Mouse (Mus musculus): ENCODE measurements at regions not wholly inside any gene's neighbourhood (a gene's known extent, or its start where the extent isn't known, plus 50 kb on each side); places are given as distances from the start of the nearest gene placed in this dataset.

DNA sequence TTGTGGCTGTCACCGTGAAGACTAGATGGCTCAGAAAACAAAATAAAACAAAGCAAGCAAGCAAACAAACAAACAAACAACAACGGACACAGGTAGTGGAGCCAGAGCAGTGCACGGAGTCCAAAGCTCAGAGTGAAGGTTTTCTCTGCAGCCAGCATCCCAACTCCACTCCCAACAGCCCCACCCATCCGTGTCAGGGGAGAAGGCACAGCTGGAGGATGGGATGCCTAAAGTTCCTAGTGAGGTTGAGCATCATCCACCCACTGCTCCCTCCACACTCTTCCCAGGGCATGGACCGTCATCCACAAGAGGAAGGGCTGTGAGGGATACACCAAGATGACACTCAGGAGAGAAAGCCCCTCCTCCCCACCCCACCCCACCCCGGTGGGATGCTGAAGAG is 421.8 kb upstream of the Tbx3 start:
- no peaks in the 10 kb centered on the region for H3K9me3 ChIP-seq (replicated peaks; ENCODE audit: insufficient read depth, low read length)
- H3K4me1 ChIP-seq (ENCODE audit: control insufficient read depth in 1 of 2, insufficient read depth in 2 of 2, low read length in 2 of 2), result no peaks in the 10 kb centered on the region

DNA sequence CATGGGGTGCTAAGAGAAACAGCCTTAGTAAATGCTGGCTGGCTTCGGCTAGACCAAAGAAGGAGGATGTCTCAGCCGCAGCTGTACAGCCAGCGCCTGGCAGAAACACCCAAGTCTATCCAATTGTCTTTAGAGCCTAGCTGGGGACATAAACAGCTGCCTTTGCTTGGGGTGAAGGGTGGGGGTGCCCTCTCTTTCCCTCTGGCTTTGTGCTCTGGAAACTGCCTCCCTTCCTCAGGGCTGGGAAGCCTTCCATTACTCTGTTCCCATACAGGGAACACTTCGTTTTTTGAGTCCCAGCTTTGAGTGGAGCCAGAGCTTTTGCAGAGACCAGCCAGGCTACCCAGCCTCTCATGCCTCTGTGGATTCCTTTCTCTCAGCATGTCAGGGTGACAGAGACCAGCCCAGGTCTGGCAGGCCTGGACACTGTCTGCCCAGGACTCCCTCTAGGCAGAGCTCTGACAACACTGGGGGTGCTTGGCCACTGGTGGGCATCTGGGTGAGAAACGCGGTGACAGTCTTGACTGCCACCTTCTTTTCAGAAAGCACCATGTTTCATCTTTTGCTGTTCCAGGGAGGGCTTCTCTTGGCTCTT is 421.2 kb upstream of the Tbx3 start:
- H3K4me1 ChIP-seq (ENCODE audit: control insufficient read depth in 1 of 2, insufficient read depth in 2 of 2, low read length in 2 of 2), result no peaks in the 10 kb centered on the region
- H3K79me2 ChIP-seq (ENCODE audit: control insufficient read depth, insufficient read depth, low read length, poor library complexity), result no peaks in the 10 kb centered on the region
- no peaks in the 10 kb centered on the region for H3K27me3 ChIP-seq (ENCODE audit: control insufficient read depth in 1 of 2, insufficient read depth in 2 of 2, low read length in 2 of 2)
- no peak overlapping the region for H3K27ac ChIP-seq (ENCODE audit: control insufficient read depth, low read depth, low read length)
- DNase-seq (ENCODE audit: low read depth, low spot score), result no peak
- no peak overlapping the region for H3K9ac ChIP-seq (ENCODE audit: control insufficient read depth, low read depth, low read length, poor library complexity, severe bottlenecking)
- H3K9me3 ChIP-seq (replicated peaks; ENCODE audit: insufficient read depth, low read length), result no peaks in the 10 kb centered on the region
- H3K36me3 ChIP-seq (ENCODE audit: control insufficient read depth in 1 of 2, insufficient read depth in 2 of 2, low read length in 2 of 2), result no peaks in the 10 kb centered on the region
- no peak overlapping the region for H3K4me3 ChIP-seq (ENCODE audit: control insufficient read depth in 1 of 2, insufficient read depth in 1 of 2, low read depth in 2 of 2, low read length in 2 of 2)
- TF ChIP-seq TCF12 (IDR thresholded peaks at IDR 0.05; ENCODE audit: low read depth, low read length) (no peak), SIN3A (IDR thresholded peaks at IDR 0.05; ENCODE audit: low read length) (no peak), NELFE (IDR thresholded peaks at IDR 0.05; ENCODE audit: low read depth, low read length) (no peak), TAL1 (IDR thresholded peaks at IDR 0.05; ENCODE audit: low read length) (no peak), MAFK (IDR thresholded peaks at IDR 0.05; ENCODE audit: borderline replicate concordance, low read depth, low read length) (no peak), MYB (IDR thresholded peaks at IDR 0.05; ENCODE audit: low read depth, low read length) (no peak), TBP (IDR thresholded peaks at IDR 0.05; ENCODE audit: low read depth, low read length) (no peak), EP300 (IDR thresholded peaks at IDR 0.05; ENCODE audit: low read depth in 1 of 2, low read length in 2 of 2) (no peak)

More for the DNA sequence above, 421.8 kb upstream of the Tbx3 start:
- Histone ChIP-seq H3K4me3 (ENCODE audit: control insufficient read depth in 1 of 2, insufficient read depth in 1 of 2, low read depth in 2 of 2, low read length in 2 of 2) (no peak overlapping the region), H3K79me2 (ENCODE audit: control insufficient read depth, insufficient read depth, low read length, poor library complexity) (no peaks in the 10 kb centered on the region), H3K36me3 (ENCODE audit: control insufficient read depth in 1 of 2, insufficient read depth in 2 of 2, low read length in 2 of 2) (no peaks in the 10 kb centered on the region), H3K27me3 (ENCODE audit: control insufficient read depth in 1 of 2, insufficient read depth in 2 of 2, low read length in 2 of 2) (no peaks in the 10 kb centered on the region), H3K27ac (ENCODE audit: control insufficient read depth, low read depth, low read length) (no peak overlapping the region), H3K9ac (ENCODE audit: control insufficient read depth, low read depth, low read length, poor library complexity, severe bottlenecking) (no peak overlapping the region)
- TF ChIP-seq SMC3 (IDR thresholded peaks at IDR 0.05; ENCODE audit: low read depth, low read length) (no peak), CHD2 (IDR thresholded peaks at IDR 0.05; ENCODE audit: low read length) (no peak), HCFC1 (IDR thresholded peaks at IDR 0.05; ENCODE audit: low read depth, low read length) (no peak), BHLHE40 (IDR thresholded peaks at IDR 0.05; ENCODE audit: borderline replicate concordance, low read depth, low read length) (no peak), UBTF (IDR thresholded peaks at IDR 0.05; ENCODE audit: borderline replicate concordance, insufficient read depth, low read depth, low read length) (no peak), RAD21 (IDR thresholded peaks at IDR 0.05; ENCODE audit: low read depth, low read length) (no peak), POLR2A (IDR thresholded peaks at IDR 0.05; ENCODE audit: control insufficient read depth in 1 of 2, insufficient read depth in 1 of 2, low read depth in 1 of 2, low read length in 2 of 2, poor library complexity in 1 of 2) (no peak), SIN3A (IDR thresholded peaks at IDR 0.05; ENCODE audit: low read length) (no peak), TAL1 (IDR thresholded peaks at IDR 0.05; ENCODE audit: low read length) (no peak), ETS1 (IDR thresholded peaks at IDR 0.05; ENCODE audit: low read depth, low read length) (no peak), ZNF384 (IDR thresholded peaks at IDR 0.05; ENCODE audit: low read depth, low read length) (no peak), NRF1 (IDR thresholded peaks at IDR 0.05; ENCODE audit: insufficient read depth, low read depth, low read length, poor library complexity, severe bottlenecking) (no peak), KAT2A (conservative IDR thresholded peaks at IDR 0.05; ENCODE audit: low read depth, low read length) (no peak), POLR2AphosphoS2 (IDR thresholded peaks at IDR 0.05; ENCODE audit: low read length) (no peak), GABPA (IDR thresholded peaks at IDR 0.05; ENCODE audit: low read depth, low read length) (no peak), JUND (IDR thresholded peaks at IDR 0.05; ENCODE audit: low read depth, low read length) (no peak), CTCF (IDR thresholded peaks at IDR 0.05 in 2 of 3, conservative IDR thresholded peaks at IDR 0.05 in 1 of 3; ENCODE audit: control insufficient read depth in 1 of 3, insufficient read depth in 1 of 3, low read depth in 2 of 3, low read length in 3 of 3, poor library complexity in 1 of 3, severe bottlenecking in 1 of 3) (no peak)
- DNase-seq (ENCODE audit: low read depth, low spot score), result no peak
